Mouse (Mus musculus): ENCODE results near the gene Pink1. TPM values are rescaled to one million over a fixed set of nuclear protein-coding genes. Genes with fewer than 3 reads are reported as not detected.

Pink1 gene
- total RNA-seq, 1 experiment: 13.4 TPM

GRCm38 (mm10) chr4:138313795-138314194, 12.3 kb downstream of the Pink1 start:
- Histone ChIP-seq H3K4me1 (ENCODE audit: control insufficient read depth in 2 of 2, insufficient read depth in 2 of 2, low read length in 2 of 2, poor library complexity in 1 of 2) (peaks cover 0 to 2% of the 10 kb centered on the region in 2 experiments; a peak in 1 of 4 replicates), H3K36me3 (ENCODE audit: control insufficient read depth, insufficient read depth, low read length, poor library complexity, severe bottlenecking) (peaks cover 39% of the 10 kb centered on the region), H3K27ac (ENCODE audit: insufficient read depth, low read depth, low read length, poor library complexity, severe bottlenecking) (no peak overlapping the region), H3K9ac (ENCODE audit: insufficient read depth, low read depth, low read length, poor library complexity, severe bottlenecking) (no peak overlapping the region), H3K4me3 (ENCODE audit: insufficient read depth in 1 of 2, low read depth in 1 of 2, low read length in 2 of 2, poor library complexity in 1 of 2, severe bottlenecking in 1 of 2) (no peak overlapping the region), H3K9me3 (ENCODE audit: control insufficient read depth, insufficient read depth, low read depth, low read length) (no peaks in the 10 kb centered on the region)
- no peak for DNase-seq (ENCODE audit: low read depth, low spot score)
- TF ChIP-seq MAFK (IDR thresholded peaks at IDR 0.05; ENCODE audit: insufficient read depth, low read depth, low read length): no peak
- TF ChIP-seq ZNF384 (IDR thresholded peaks at IDR 0.05; ENCODE audit: low read depth, low read length): no peak
- no peak for TF ChIP-seq CHD2 (IDR thresholded peaks at IDR 0.05; ENCODE audit: low read depth, low read length)
- TF ChIP-seq ZC3H11A (IDR thresholded peaks at IDR 0.05; ENCODE audit: borderline replicate concordance, low read depth, low read length): no peak
- TF ChIP-seq HCFC1 (IDR thresholded peaks at IDR 0.05; ENCODE audit: borderline replicate concordance, insufficient read depth, low read length): no peak
- in situ Hi-C loops (cut with MboI; ENCODE audit: low sequenced_read_pairs in 2 of 2, unreplicated experiment in 2 of 2): loop anchor here in 1 of 2 experiments (10.0 kb wide), 1 partner anchor 349 kb away; no protein-coding TSS in a partner anchor

- no peak overlapping the region for H3K9ac ChIP-seq (ENCODE audit: insufficient read depth, low read depth, low read length, poor library complexity, severe bottlenecking)
- in situ Hi-C loops (cut with MboI; ENCODE audit: low sequenced_read_pairs in 2 of 2, unreplicated experiment in 2 of 2): loop anchor here in 1 of 2 experiments (10.0 kb wide), 1 partner anchor 348 kb away; no protein-coding TSS in a partner anchor
- peaks cover 43% of the 10 kb centered on the region for H3K36me3 ChIP-seq (ENCODE audit: control insufficient read depth, insufficient read depth, low read length, poor library complexity, severe bottlenecking)
- H3K4me1 ChIP-seq (ENCODE audit: control insufficient read depth in 2 of 2, insufficient read depth in 2 of 2, low read length in 2 of 2, poor library complexity in 1 of 2): peaks cover 0 to 2% of the 10 kb centered on the region in 2 experiments; a peak in 1 of 4 replicates
- no peak overlapping the region for H3K4me3 ChIP-seq (ENCODE audit: insufficient read depth in 1 of 2, low read depth in 1 of 2, low read length in 2 of 2, poor library complexity in 1 of 2, severe bottlenecking in 1 of 2)
- H3K27ac ChIP-seq (ENCODE audit: insufficient read depth, low read depth, low read length, poor library complexity, severe bottlenecking): no peak overlapping the region
- no peak for DNase-seq (ENCODE audit: low read depth, low spot score)
- H3K9me3 ChIP-seq (ENCODE audit: control insufficient read depth, insufficient read depth, low read depth, low read length): no peaks in the 10 kb centered on the region
- no peak for TF ChIP-seq CHD2 (IDR thresholded peaks at IDR 0.05; ENCODE audit: low read depth, low read length)
Measured at GRCm38 (mm10) chr4:138313021-138313420, 13.1 kb downstream of the Pink1 start.

GRCm38 (mm10) chr4:138312105-138312504, 14.0 kb downstream of the Pink1 start:
- H3K4me3 ChIP-seq (ENCODE audit: insufficient read depth in 1 of 2, low read depth in 1 of 2, low read length in 2 of 2, poor library complexity in 1 of 2, severe bottlenecking in 1 of 2): no peak overlapping the region
- no peak overlapping the region for H3K27ac ChIP-seq (ENCODE audit: insufficient read depth, low read depth, low read length, poor library complexity, severe bottlenecking)
- no peaks in the 10 kb centered on the region for H3K9me3 ChIP-seq (ENCODE audit: control insufficient read depth, insufficient read depth, low read depth, low read length)
- peaks cover 51% of the 10 kb centered on the region for H3K36me3 ChIP-seq (ENCODE audit: control insufficient read depth, insufficient read depth, low read length, poor library complexity, severe bottlenecking)
- no peak overlapping the region for H3K9ac ChIP-seq (ENCODE audit: insufficient read depth, low read depth, low read length, poor library complexity, severe bottlenecking)
- H3K4me1 ChIP-seq (ENCODE audit: control insufficient read depth in 2 of 2, insufficient read depth in 2 of 2, low read length in 2 of 2, poor library complexity in 1 of 2): peaks cover 0 to 2% of the 10 kb centered on the region in 2 experiments; a peak in 1 of 4 replicates
- in situ Hi-C loops (cut with MboI; ENCODE audit: low sequenced_read_pairs in 2 of 2, unreplicated experiment in 2 of 2): loop anchor here in 1 of 2 experiments (10.0 kb wide), 1 partner anchor 347 kb away; no protein-coding TSS in a partner anchor
- no peak for DNase-seq (ENCODE audit: low read depth, low spot score)
- TF ChIP-seq MAFK (IDR thresholded peaks at IDR 0.05; ENCODE audit: insufficient read depth, low read depth, low read length) (no peak), HCFC1 (IDR thresholded peaks at IDR 0.05; ENCODE audit: borderline replicate concordance, insufficient read depth, low read length) (no peak), ZC3H11A (IDR thresholded peaks at IDR 0.05; ENCODE audit: borderline replicate concordance, low read depth, low read length) (no peak), CHD2 (IDR thresholded peaks at IDR 0.05; ENCODE audit: low read depth, low read length) (no peak), ZNF384 (IDR thresholded peaks at IDR 0.05; ENCODE audit: low read depth, low read length) (no peak)

GRCm38 (mm10) chr4:138311595-138311994, 14.5 kb downstream of the Pink1 start:
- Histone ChIP-seq H3K4me1 (ENCODE audit: control insufficient read depth in 2 of 2, insufficient read depth in 2 of 2, low read length in 2 of 2, poor library complexity in 1 of 2) (peaks cover 0 to 2% of the 10 kb centered on the region in 2 experiments; a peak in 1 of 4 replicates), H3K9me3 (ENCODE audit: control insufficient read depth, insufficient read depth, low read depth, low read length) (no peaks in the 10 kb centered on the region), H3K36me3 (ENCODE audit: control insufficient read depth, insufficient read depth, low read length, poor library complexity, severe bottlenecking) (peaks cover 53% of the 10 kb centered on the region), H3K27ac (ENCODE audit: insufficient read depth, low read depth, low read length, poor library complexity, severe bottlenecking) (no peak overlapping the region), H3K4me3 (ENCODE audit: insufficient read depth in 1 of 2, low read depth in 1 of 2, low read length in 2 of 2, poor library complexity in 1 of 2, severe bottlenecking in 1 of 2) (no peak overlapping the region), H3K9ac (ENCODE audit: insufficient read depth, low read depth, low read length, poor library complexity, severe bottlenecking) (no peak overlapping the region)
- DNase-seq (ENCODE audit: low read depth, low spot score): peak; percentile 49
- TF ChIP-seq HCFC1 (IDR thresholded peaks at IDR 0.05; ENCODE audit: borderline replicate concordance, insufficient read depth, low read length) (no peak), CHD2 (IDR thresholded peaks at IDR 0.05; ENCODE audit: low read depth, low read length) (no peak), ZC3H11A (IDR thresholded peaks at IDR 0.05; ENCODE audit: borderline replicate concordance, low read depth, low read length) (no peak), MAFK (IDR thresholded peaks at IDR 0.05; ENCODE audit: insufficient read depth, low read depth, low read length) (no peak), ZNF384 (IDR thresholded peaks at IDR 0.05; ENCODE audit: low read depth, low read length) (no peak)
- in situ Hi-C loops (cut with MboI; ENCODE audit: low sequenced_read_pairs in 2 of 2, unreplicated experiment in 2 of 2): loop anchor here in 1 of 2 experiments (10.0 kb wide), 1 partner anchor 347 kb away; no protein-coding TSS in a partner anchor

Data from ES-E14 (cell line).